Mouse (Mus musculus): ENCODE results near the gene Khdrbs1. TPM values are rescaled to one million over a fixed set of nuclear protein-coding genes. Genes with fewer than 3 reads are reported as not detected.

Khdrbs1 gene
- 179 and 182 TPM in 2 replicates for polyA plus RNA-seq (2011; ENCODE audit: insufficient read depth, insufficient read length, low read depth, missing spikeins)

- Histone ChIP-seq H3K9ac (ENCODE audit: low read depth, poor library complexity, severe bottlenecking) (peak within 1 kb of the TSS; percentile 86), H3K27me3 (ENCODE audit: control insufficient read depth, insufficient read depth, low read length, poor library complexity, severe bottlenecking) (no peaks in the 10 kb centered on the region), H3K4me3 (ENCODE audit: low read depth, low read length) (peak within 1 kb of the TSS; percentile 92), H3K27ac (ENCODE audit: insufficient read depth, low read length) (peak within 1 kb of the TSS; percentile 67), H3K9me3 (replicated peaks; ENCODE audit: control insufficient read depth, insufficient read depth, low read length, poor library complexity, severe bottlenecking) (no peaks in the 10 kb centered on the region), H3K36me3 (ENCODE audit: control insufficient read depth, insufficient read depth, low read length, poor library complexity, severe bottlenecking) (0 out of 2 replicates have a peak, but pooled peaks cover 3% of the 10 kb centered on the region), H3K4me1 (ENCODE audit: control insufficient read depth, insufficient read depth, low read length) (peaks cover 2% of the 10 kb centered on the region)
- TF ChIP-seq EP300 (IDR thresholded peaks at IDR 0.05; ENCODE audit: insufficient read depth, low read depth, low read length) = no peak
- peak; percentile 22 for TF ChIP-seq POLR2A (IDR thresholded peaks at IDR 0.05; ENCODE audit: insufficient read depth, low read length)
These were observed at the start of gene Khdrbs1 for GRCm38 (mm10) chr4:129742232-129743009. Gene Khdrbs1 (minus strand): TSS chr4:129742303.

GRCm38 (mm10) chr4:129791399-129791798, 49.3 kb upstream of the Khdrbs1 start:
- Histone ChIP-seq H3K9me3 (replicated peaks; ENCODE audit: control insufficient read depth, insufficient read depth, low read length, poor library complexity, severe bottlenecking) (no peaks in the 10 kb centered on the region), H3K27me3 (ENCODE audit: control insufficient read depth, insufficient read depth, low read length, poor library complexity, severe bottlenecking) (no peaks in the 10 kb centered on the region), H3K4me1 (ENCODE audit: control insufficient read depth, insufficient read depth, low read length) (peaks cover 6% of the 10 kb centered on the region), H3K9ac (ENCODE audit: low read depth, poor library complexity, severe bottlenecking) (no peak overlapping the region), H3K36me3 (ENCODE audit: control insufficient read depth, insufficient read depth, low read length, poor library complexity, severe bottlenecking) (no peaks in the 10 kb centered on the region), H3K4me3 (ENCODE audit: low read depth, low read length) (no peak overlapping the region), H3K27ac (ENCODE audit: insufficient read depth, low read length) (no peak overlapping the region)
- TF ChIP-seq POLR2A (IDR thresholded peaks at IDR 0.05; ENCODE audit: insufficient read depth, low read length) = no peak

- H3K36me3 ChIP-seq (ENCODE audit: control insufficient read depth, insufficient read depth, low read length, poor library complexity, severe bottlenecking) = no peaks in the 10 kb centered on the region
- TF ChIP-seq EP300 (IDR thresholded peaks at IDR 0.05; ENCODE audit: insufficient read depth, low read depth, low read length) (no peak), CTCF (IDR thresholded peaks at IDR 0.05; ENCODE audit: low read depth, low read length) (no peak), POLR2A (IDR thresholded peaks at IDR 0.05; ENCODE audit: insufficient read depth, low read length) (no peak)
- no peak overlapping the region for H3K27ac ChIP-seq (ENCODE audit: insufficient read depth, low read length)
- no peak overlapping the region for H3K9ac ChIP-seq (ENCODE audit: low read depth, poor library complexity, severe bottlenecking)
- H3K27me3 ChIP-seq (ENCODE audit: control insufficient read depth, insufficient read depth, low read length, poor library complexity, severe bottlenecking) = no peaks in the 10 kb centered on the region
- no peaks in the 10 kb centered on the region for H3K9me3 ChIP-seq (replicated peaks; ENCODE audit: control insufficient read depth, insufficient read depth, low read length, poor library complexity, severe bottlenecking)
- no peak overlapping the region for H3K4me3 ChIP-seq (ENCODE audit: low read depth, low read length)
- H3K4me1 ChIP-seq (ENCODE audit: control insufficient read depth, insufficient read depth, low read length) = peaks cover 6% of the 10 kb centered on the region
These were observed 48.4 kb upstream of the Khdrbs1 start for GRCm38 (mm10) chr4:129790475-129790874.

- H3K4me3 ChIP-seq (ENCODE audit: low read depth, low read length) = no peak overlapping the region
- H3K9ac ChIP-seq (ENCODE audit: low read depth, poor library complexity, severe bottlenecking) = no peak overlapping the region
- H3K36me3 ChIP-seq (ENCODE audit: control insufficient read depth, insufficient read depth, low read length, poor library complexity, severe bottlenecking) = no peaks in the 10 kb centered on the region
- H3K27ac ChIP-seq (ENCODE audit: insufficient read depth, low read length) = no peak overlapping the region
- H3K27me3 ChIP-seq (ENCODE audit: control insufficient read depth, insufficient read depth, low read length, poor library complexity, severe bottlenecking) = no peaks in the 10 kb centered on the region
- peaks cover 6% of the 10 kb centered on the region for H3K4me1 ChIP-seq (ENCODE audit: control insufficient read depth, insufficient read depth, low read length)
- TF ChIP-seq CTCF (IDR thresholded peaks at IDR 0.05; ENCODE audit: low read depth, low read length) (no peak), POLR2A (IDR thresholded peaks at IDR 0.05; ENCODE audit: insufficient read depth, low read length) (no peak), EP300 (IDR thresholded peaks at IDR 0.05; ENCODE audit: insufficient read depth, low read depth, low read length) (no peak)
- H3K9me3 ChIP-seq (replicated peaks; ENCODE audit: control insufficient read depth, insufficient read depth, low read length, poor library complexity, severe bottlenecking) = no peaks in the 10 kb centered on the region
These were observed 47.5 kb upstream of the Khdrbs1 start for GRCm38 (mm10) chr4:129789635-129790034.

- H3K9ac ChIP-seq (ENCODE audit: low read depth, poor library complexity, severe bottlenecking) = no peak overlapping the region
- H3K4me1 ChIP-seq (ENCODE audit: control insufficient read depth, insufficient read depth, low read length) = peaks cover 6% of the 10 kb centered on the region
- TF ChIP-seq POLR2A (IDR thresholded peaks at IDR 0.05; ENCODE audit: insufficient read depth, low read length) (no peak), CTCF (IDR thresholded peaks at IDR 0.05; ENCODE audit: low read depth, low read length) (no peak), EP300 (IDR thresholded peaks at IDR 0.05; ENCODE audit: insufficient read depth, low read depth, low read length) (no peak)
- no peaks in the 10 kb centered on the region for H3K9me3 ChIP-seq (replicated peaks; ENCODE audit: control insufficient read depth, insufficient read depth, low read length, poor library complexity, severe bottlenecking)
- H3K27ac ChIP-seq (ENCODE audit: insufficient read depth, low read length) = no peak overlapping the region
- no peaks in the 10 kb centered on the region for H3K36me3 ChIP-seq (ENCODE audit: control insufficient read depth, insufficient read depth, low read length, poor library complexity, severe bottlenecking)
- no peaks in the 10 kb centered on the region for H3K27me3 ChIP-seq (ENCODE audit: control insufficient read depth, insufficient read depth, low read length, poor library complexity, severe bottlenecking)
- no peak overlapping the region for H3K4me3 ChIP-seq (ENCODE audit: low read depth, low read length)
These were observed 46.6 kb upstream of the Khdrbs1 start for GRCm38 (mm10) chr4:129788693-129789092.

- Histone ChIP-seq H3K9me3 (replicated peaks; ENCODE audit: control insufficient read depth, insufficient read depth, low read length, poor library complexity, severe bottlenecking) (no peaks in the 10 kb centered on the region), H3K27ac (ENCODE audit: insufficient read depth, low read length) (no peak overlapping the region), H3K27me3 (ENCODE audit: control insufficient read depth, insufficient read depth, low read length, poor library complexity, severe bottlenecking) (no peaks in the 10 kb centered on the region), H3K36me3 (ENCODE audit: control insufficient read depth, insufficient read depth, low read length, poor library complexity, severe bottlenecking) (no peaks in the 10 kb centered on the region), H3K9ac (ENCODE audit: low read depth, poor library complexity, severe bottlenecking) (no peak overlapping the region), H3K4me1 (ENCODE audit: control insufficient read depth, insufficient read depth, low read length) (peaks cover 7% of the 10 kb centered on the region), H3K4me3 (ENCODE audit: low read depth, low read length) (no peak overlapping the region)
- TF ChIP-seq EP300 (IDR thresholded peaks at IDR 0.05; ENCODE audit: insufficient read depth, low read depth, low read length) (no peak), POLR2A (IDR thresholded peaks at IDR 0.05; ENCODE audit: insufficient read depth, low read length) (no peak), CTCF (IDR thresholded peaks at IDR 0.05; ENCODE audit: low read depth, low read length) (peak; percentile 27)
These were observed 43.1 kb upstream of the Khdrbs1 start for GRCm38 (mm10) chr4:129785178-129785577.
